Mouse (Mus musculus) cerebellum, adult 2 months (tissue): ENCODE measurements around the gene Kif4.

Experiments used
- CTCF ChIP-seq: fragments of 200-500 bp; IDR thresholded peaks from 2 replicates; pipeline ENCODE4 v1.5.1; 2011; ENCODE audit warnings: low read depth, mild to moderate bottlenecking, control low read depth, low read length, moderate library complexity, borderline replicate concordance; ENCODE audit not compliant: insufficient read depth
- POLR2A ChIP-seq: fragments of 200-500 bp; IDR thresholded peaks from 2 replicates; pipeline ENCODE4 v1.6.1; 2011; ENCODE audit warnings: low read length, control low read depth, borderline replicate concordance; ENCODE audit not compliant: insufficient read depth

- no peak for TF ChIP-seq POLR2A
- no peak for TF ChIP-seq CTCF
Measured at GRCm38 (mm10) chrX:100716173-100716572, 90.6 kb downstream of the Kif4 start.
